Mouse (Mus musculus): ENCODE measurements around the gene Wnt9b. TPM values are rescaled to one million over a fixed set of nuclear protein-coding genes. Genes with fewer than 3 reads are reported as not detected.

The Wnt9b gene
- polyA plus RNA-seq, 1 experiment from 2014 or later, result 4.3 TPM

DNA sequence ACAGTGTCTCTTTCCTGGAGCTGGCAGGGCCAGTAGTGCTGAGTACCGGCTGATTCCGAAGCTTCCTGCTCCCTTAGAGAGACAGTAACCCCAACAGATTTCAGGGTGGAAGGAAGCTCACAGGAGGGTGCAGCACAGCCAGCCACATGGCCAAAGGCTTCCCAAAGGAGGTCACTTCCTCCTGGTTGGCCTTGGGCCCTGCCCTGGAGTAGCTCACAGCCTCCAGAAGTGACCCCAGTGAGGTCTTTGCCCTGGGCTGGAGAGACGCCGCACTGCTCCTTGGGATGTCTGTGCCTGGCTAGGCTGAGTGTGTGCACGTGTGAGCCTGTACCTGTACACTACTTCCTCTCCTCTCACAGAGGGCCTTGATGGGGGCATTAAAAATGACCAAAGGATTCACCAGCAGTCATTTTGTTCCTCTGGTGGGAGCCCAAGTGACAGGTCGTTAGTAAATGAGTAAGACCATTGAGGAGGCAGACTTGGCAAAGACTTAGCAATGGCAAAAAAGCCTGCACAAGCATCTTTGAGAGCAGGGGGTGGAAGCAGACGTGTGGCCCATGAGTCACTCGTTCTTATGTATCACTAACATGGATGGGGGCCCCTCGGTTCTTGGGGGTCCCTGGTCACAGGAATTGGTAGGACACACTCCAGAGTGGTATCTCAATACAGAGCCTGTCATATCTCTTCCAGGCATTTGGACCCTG is 20.2 kb downstream of the Wnt9b start:
- peaks cover 9% of the 10 kb centered on the region; the same call in 1 of the 2 replicates for H3K27me3 ChIP-seq
- no peak overlapping the region for H3K4me3 ChIP-seq
- no peak overlapping the region for H3K9ac ChIP-seq
- no peak overlapping the region for H3K27ac ChIP-seq
- no peaks in the 10 kb centered on the region; the same call in 1 of the 2 replicates for H3K4me1 ChIP-seq
- H3K9me3 ChIP-seq, result no peaks in the 10 kb centered on the region
- no peak overlapping the region for H3K4me2 ChIP-seq (replicated peaks)
- 63% methylated on average over 9 of the region's 9 CpGs for WGBS
- ATAC-seq (ENCODE audit: insufficient number of reproducible peaks, insufficient read depth, low FRiP score, low TSS enrichment), result no peak
- no peaks in the 10 kb centered on the region for H3K36me3 ChIP-seq

- Histone ChIP-seq H3K27ac (no peak overlapping the region), H3K9ac (no peak overlapping the region), H3K27me3 (no peaks in the 10 kb centered on the region), H3K4me3 (no peak overlapping the region), H3K4me1 (peaks cover 11% of the 10 kb centered on the region), H3K36me3 (no peaks in the 10 kb centered on the region), H3K4me2 (replicated peaks) (no peak overlapping the region), H3K9me3 (no peaks in the 10 kb centered on the region)
- ATAC-seq (ENCODE audit: insufficient number of reproducible peaks, insufficient read depth, low FRiP score, low TSS enrichment), result no peak
- WGBS, result 79% methylated on average over 11 of the region's 11 CpGs
Observed at GRCm38 (mm10) chr11:103724331-103724771, 25.3 kb downstream of the Wnt9b start.

DNA sequence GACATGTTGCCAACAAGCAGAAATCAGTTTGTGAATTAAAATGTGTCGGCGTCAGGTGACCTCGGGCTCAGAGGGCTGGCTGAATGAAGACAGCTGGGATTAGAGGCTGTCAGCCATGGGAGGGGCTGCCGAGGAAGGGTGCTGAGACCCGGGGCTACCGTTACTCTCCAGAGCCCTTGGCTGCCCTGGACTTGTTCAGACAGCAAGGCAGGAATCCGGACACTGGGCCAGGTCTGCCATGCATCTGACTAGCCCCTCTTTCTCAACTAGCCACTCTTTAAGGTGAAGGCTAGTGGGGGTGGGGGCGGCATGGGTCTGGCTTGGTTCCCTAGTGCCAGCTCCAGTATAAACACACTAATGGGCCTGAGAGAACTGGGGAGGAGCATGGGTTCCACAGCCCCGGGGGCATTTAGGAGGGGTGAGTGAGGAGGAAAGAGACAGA is 27.6 kb downstream of the Wnt9b start:
- no peak overlapping the region for H3K9ac ChIP-seq
- 0 out of 2 replicates have a peak overlapping the region, but pooled peaks have one; percentile 1 for H3K4me3 ChIP-seq
- H3K4me2 ChIP-seq (replicated peaks), result peak overlapping the region; percentile 46
- H3K27ac ChIP-seq, result no peak overlapping the region
- ATAC-seq (ENCODE audit: insufficient number of reproducible peaks, insufficient read depth, low FRiP score, low TSS enrichment), result 0 out of 2 replicates have a peak, but pooled peaks have one; percentile 68
- H3K4me1 ChIP-seq, result peaks cover 12% of the 10 kb centered on the region
- no peaks in the 10 kb centered on the region for H3K27me3 ChIP-seq
- 11% methylated on average over 9 of the region's 9 CpGs for WGBS
- no peaks in the 10 kb centered on the region for H3K9me3 ChIP-seq
- no peaks in the 10 kb centered on the region for H3K36me3 ChIP-seq

DNA sequence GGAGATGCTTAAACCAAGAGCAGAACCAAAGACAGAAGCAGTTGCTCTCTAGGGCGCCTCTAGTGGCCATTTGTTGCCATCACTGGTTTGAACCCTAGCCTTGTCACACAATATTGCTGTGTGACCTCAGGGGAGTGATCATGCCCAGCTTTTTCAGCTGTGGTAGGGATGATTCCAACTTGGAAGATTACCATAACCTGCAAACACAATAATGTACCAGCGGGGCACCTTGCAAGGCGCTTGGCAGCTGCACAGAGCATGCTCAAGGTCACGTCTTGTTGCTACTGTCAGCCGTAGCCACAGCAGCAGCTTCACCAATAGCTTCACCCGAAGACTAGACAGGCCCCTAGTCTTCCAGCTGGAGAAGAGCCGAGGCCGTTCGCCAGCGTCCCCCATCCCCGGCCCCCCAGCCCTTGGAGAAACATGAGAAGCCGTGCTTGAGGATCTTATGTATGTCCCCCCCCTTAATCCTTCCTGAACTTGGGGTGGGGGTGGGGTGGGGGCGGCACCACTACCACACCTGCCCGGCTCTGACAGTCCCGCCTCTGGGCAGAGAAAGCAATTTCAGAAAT is 28.1 kb downstream of the Wnt9b start:
- WGBS, result 14% methylated on average over 15 of the region's 15 CpGs
- Histone ChIP-seq H3K4me3 (0 out of 2 replicates have a peak overlapping the region, but pooled peaks have one; percentile 1), H3K27ac (no peak overlapping the region), H3K36me3 (no peaks in the 10 kb centered on the region), H3K4me2 (replicated peaks) (peak overlapping the region; percentile 46), H3K9me3 (no peaks in the 10 kb centered on the region), H3K4me1 (peaks cover 17% of the 10 kb centered on the region), H3K9ac (no peak overlapping the region; the same call in 1 of the 2 replicates), H3K27me3 (no peaks in the 10 kb centered on the region)
- ATAC-seq (ENCODE audit: insufficient number of reproducible peaks, insufficient read depth, low FRiP score, low TSS enrichment), result no peak

DNA sequence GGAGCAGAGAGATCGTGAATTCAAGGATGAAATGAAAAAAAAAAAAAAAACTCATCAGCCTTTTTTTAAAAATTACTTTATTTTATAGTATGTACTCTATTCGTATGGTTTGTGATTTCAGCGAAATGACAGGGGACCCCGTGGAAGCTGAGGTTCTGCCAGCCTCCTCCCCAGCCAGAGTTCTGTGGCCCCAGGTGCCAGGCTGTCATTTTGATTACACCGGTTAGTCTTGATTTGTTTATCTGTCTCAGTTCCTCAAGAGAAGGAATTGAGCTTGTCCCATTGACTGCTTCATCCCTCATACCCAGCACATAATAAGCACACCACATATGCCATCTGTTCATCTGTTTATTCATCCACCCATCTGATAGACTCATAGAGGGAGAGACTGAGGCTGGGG is 30.2 kb downstream of the Wnt9b start:
- 65% methylated on average over 5 of the region's 5 CpGs for whole genome bisulfite sequencing
- no peak for ATAC-seq (ENCODE audit: insufficient number of reproducible peaks, insufficient read depth, low FRiP score, low TSS enrichment)
- Histone ChIP-seq H3K27ac (no peak overlapping the region), H3K4me2 (replicated peaks) (no peak overlapping the region), H3K9me3 (no peaks in the 10 kb centered on the region), H3K4me3 (no peak overlapping the region), H3K27me3 (no peaks in the 10 kb centered on the region), H3K4me1 (peaks cover 18% of the 10 kb centered on the region), H3K9ac (no peak overlapping the region), H3K36me3 (no peaks in the 10 kb centered on the region)

- H3K27me3 ChIP-seq, result 0 out of 2 replicates have a peak, but pooled peaks cover under 1% of the 10 kb centered on the region
- H3K9me3 ChIP-seq, result no peaks in the 10 kb centered on the region
- H3K4me2 ChIP-seq (replicated peaks), result no peak overlapping the region
- 40% methylated on average over 9 of the region's 9 CpGs for WGBS
- H3K4me1 ChIP-seq, result peaks cover 21% of the 10 kb centered on the region
- H3K36me3 ChIP-seq, result no peaks in the 10 kb centered on the region
- no peak overlapping the region for H3K9ac ChIP-seq
- ATAC-seq (ENCODE audit: insufficient number of reproducible peaks, insufficient read depth, low FRiP score, low TSS enrichment), result no peak
- no peak overlapping the region for H3K27ac ChIP-seq
- no peak overlapping the region for H3K4me3 ChIP-seq
Observed at GRCm38 (mm10) chr11:103716971-103717370, 32.6 kb downstream of the Wnt9b start.

- H3K9ac ChIP-seq, result no peak overlapping the region
- no peak overlapping the region for H3K4me3 ChIP-seq
- no peaks in the 10 kb centered on the region for H3K36me3 ChIP-seq
- H3K4me1 ChIP-seq, result peaks cover 17% of the 10 kb centered on the region; the same call in 1 of the 2 replicates
- H3K9me3 ChIP-seq, result no peaks in the 10 kb centered on the region
- H3K27me3 ChIP-seq, result 0 out of 2 replicates have a peak, but pooled peaks cover 5% of the 10 kb centered on the region
- H3K27ac ChIP-seq, result no peak overlapping the region
- no peak for ATAC-seq (ENCODE audit: insufficient number of reproducible peaks, insufficient read depth, low FRiP score, low TSS enrichment)
- WGBS, result 78% methylated on average over 2 of the region's 2 CpGs
- H3K4me2 ChIP-seq (replicated peaks), result no peak overlapping the region
Observed at GRCm38 (mm10) chr11:103714074-103714473, 35.5 kb downstream of the Wnt9b start.

GRCm38 (mm10) chr11:103711851-103712587 is 37.6 kb downstream of the Wnt9b start:
- Histone ChIP-seq H3K4me1 (peaks cover 16% of the 10 kb centered on the region; the same call in 1 of the 2 replicates), H3K9me3 (no peaks in the 10 kb centered on the region), H3K4me3 (no peak overlapping the region), H3K9ac (no peak overlapping the region), H3K27me3 (0 out of 2 replicates have a peak, but pooled peaks cover 5% of the 10 kb centered on the region), H3K27ac (no peak overlapping the region), H3K4me2 (replicated peaks) (no peak overlapping the region), H3K36me3 (no peaks in the 10 kb centered on the region)
- 0 out of 2 replicates have a peak, but pooled peaks have one; percentile 28 for ATAC-seq (ENCODE audit: insufficient number of reproducible peaks, insufficient read depth, low FRiP score, low TSS enrichment)
- 39% methylated on average over 28 of the region's 28 CpGs for WGBS

DNA sequence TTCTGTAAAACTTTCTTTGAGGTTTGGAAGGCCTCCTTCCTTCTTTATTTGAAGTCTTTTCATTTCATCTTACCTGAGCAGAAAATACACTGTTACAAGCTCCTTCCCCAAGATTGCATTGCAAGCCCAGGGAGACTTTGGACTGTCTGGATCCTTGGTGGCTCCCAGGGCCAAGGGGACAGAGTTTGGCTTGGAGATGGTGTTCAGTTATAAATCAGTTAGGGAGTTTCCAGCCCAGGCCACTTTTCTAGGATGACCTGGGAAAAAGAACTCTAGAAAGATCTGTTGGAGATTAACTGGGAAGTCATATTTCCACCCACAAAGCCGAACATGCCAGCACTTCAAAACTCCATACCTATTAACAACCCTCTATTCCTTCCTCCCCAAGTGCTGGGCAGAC is 39.6 kb downstream of the Wnt9b start:
- Histone ChIP-seq H3K9ac (no peak overlapping the region), H3K36me3 (no peaks in the 10 kb centered on the region), H3K4me1 (peaks cover 10% of the 10 kb centered on the region; the same call in 1 of the 2 replicates), H3K27ac (no peak overlapping the region), H3K9me3 (no peaks in the 10 kb centered on the region), H3K27me3 (0 out of 2 replicates have a peak, but pooled peaks cover 5% of the 10 kb centered on the region), H3K4me2 (replicated peaks) (no peak overlapping the region), H3K4me3 (no peak overlapping the region)
- no peak for ATAC-seq (ENCODE audit: insufficient number of reproducible peaks, insufficient read depth, low FRiP score, low TSS enrichment)
- WGBS, result 79% methylated on average over 1 of the region's 1 CpGs

- 0 out of 2 replicates have a peak, but pooled peaks cover 4% of the 10 kb centered on the region for H3K27me3 ChIP-seq
- H3K4me3 ChIP-seq, result no peak overlapping the region
- no peak overlapping the region for H3K9ac ChIP-seq
- no peaks in the 10 kb centered on the region for H3K9me3 ChIP-seq
- H3K4me1 ChIP-seq, result peaks cover 4% of the 10 kb centered on the region; the same call in 1 of the 2 replicates
- no peak overlapping the region for H3K4me2 ChIP-seq (replicated peaks)
- 43% methylated on average over 8 of the region's 8 CpGs for WGBS
- H3K27ac ChIP-seq, result no peak overlapping the region
- H3K36me3 ChIP-seq, result no peaks in the 10 kb centered on the region
- ATAC-seq (ENCODE audit: insufficient number of reproducible peaks, insufficient read depth, low FRiP score, low TSS enrichment), result no peak
Observed at GRCm38 (mm10) chr11:103707005-103707404, 42.6 kb downstream of the Wnt9b start.

GRCm38 (mm10) chr11:103698226-103698625 is 51.4 kb downstream of the Wnt9b start:
- H3K27ac ChIP-seq, result peak overlapping the region; percentile 96
- ATAC-seq (ENCODE audit: insufficient number of reproducible peaks, insufficient read depth, low FRiP score, low TSS enrichment), result no peak

More at GRCm38 (mm10) chr11:103698226-103698625, 51.4 kb downstream of the Wnt9b start:
- 70% methylated on average over 2 of the region's 2 CpGs for WGBS
- H3K4me3 ChIP-seq, result peak overlapping the region; percentile 91
- 0 out of 2 replicates have a peak, but pooled peaks cover 3% of the 10 kb centered on the region for H3K36me3 ChIP-seq
- peak overlapping the region; percentile 79; the same call in 1 of the 2 replicates for H3K9ac ChIP-seq
- H3K4me1 ChIP-seq, result no peaks in the 10 kb centered on the region
- H3K9me3 ChIP-seq, result no peaks in the 10 kb centered on the region
- H3K27me3 ChIP-seq, result no peaks in the 10 kb centered on the region
- H3K4me2 ChIP-seq (replicated peaks), result peak overlapping the region; percentile 62
